Mouse (Mus musculus) thymus, adult 2 months (tissue): ENCODE measurements around the gene Me1.

Source experiments
- CTCF ChIP-seq: fragments of 200-500 bp; IDR thresholded peaks from 2 replicates; pipeline ENCODE4 v1.5.1; 2012; ENCODE audit warnings: mild to moderate bottlenecking, control low read depth, low read length, moderate library complexity, borderline replicate concordance; ENCODE audit not compliant: control insufficient read depth, poor library complexity, insufficient read depth; ENCODE audit errors: extremely low read depth
- POLR2A ChIP-seq: fragments of 200-500 bp; IDR thresholded peaks from 2 replicates; pipeline ENCODE4 v1.6.1; 2012; ENCODE audit warnings: mild to moderate bottlenecking, low read length, control low read depth, moderate library complexity; ENCODE audit not compliant: control insufficient read depth, poor library complexity, insufficient read depth; ENCODE audit errors: extremely low read depth

- no peak for TF ChIP-seq CTCF
- no peak for TF ChIP-seq POLR2A
Observed at GRCm38 (mm10) chr9:86725604-86726380, 30.0 kb upstream of the Me1 start.
